Comparison of ENCODE assay signal across 35 mouse cellular contexts in genomic region chr11:71299479-71299878, GRCm38 (mm10).
"Had no signal": no experiment of that assay in that cellular context is flagged by ENCODE, and none has a peak within 500 bp of the region (broad histone marks: within the 10 kb centered on the region; RNA-seq: fewer than 3 reads in every experiment).

No protein-coding gene starts in this region.

- H3K27me3 ChIP-seq: heart, embryonic 12.5 days; heart, embryonic 13.5 days; heart, embryonic 15.5 days; hindbrain, embryonic 12.5 days; hindbrain, embryonic 13.5 days; hindbrain, embryonic 15.5 days; intestine, embryonic 15.5 days; kidney, embryonic 15.5 days had no signal

- H3K4me2 ChIP-seq: heart, embryonic 11.5 days; heart, embryonic 12.5 days; heart, embryonic 13.5 days; heart, embryonic 15.5 days; hindbrain, embryonic 12.5 days; hindbrain, embryonic 13.5 days; hindbrain, embryonic 14.5 days; hindbrain, embryonic 15.5 days; intestine, embryonic 15.5 days; kidney, embryonic 15.5 days had no signal

- H3K36me3 ChIP-seq: heart, embryonic 10.5 days; heart, embryonic 12.5 days; heart, embryonic 13.5 days; heart, embryonic 15.5 days; hindbrain, embryonic 10.5 days; hindbrain, embryonic 12.5 days; hindbrain, embryonic 13.5 days; hindbrain, embryonic 15.5 days; intestine, embryonic 15.5 days; kidney, embryonic 15.5 days had no signal

- ATAC-seq: hindbrain, embryonic 16.5 days; hindbrain, postnatal 0 days; inflammation-experienced regulatory T-cells, adult 6 months; intestine, embryonic 15.5 days; intestine, embryonic 16.5 days; intestine, postnatal 0 days had no signal

- H3K9ac ChIP-seq: heart, embryonic 12.5 days; heart, embryonic 13.5 days; heart, embryonic 15.5 days; hindbrain, embryonic 12.5 days; hindbrain, embryonic 13.5 days; hindbrain, embryonic 14.5 days; hindbrain, embryonic 15.5 days; intestine, embryonic 15.5 days; kidney, embryonic 15.5 days had no signal

- H3K9me3 ChIP-seq: heart, embryonic 10.5 days; heart, embryonic 12.5 days; heart, embryonic 13.5 days; heart, embryonic 15.5 days; hindbrain, embryonic 10.5 days; hindbrain, embryonic 12.5 days; hindbrain, embryonic 13.5 days; hindbrain, embryonic 15.5 days; intestine, embryonic 15.5 days; kidney, embryonic 15.5 days had no signal

- H3K4me3 ChIP-seq: heart, embryonic 10.5 days; heart, embryonic 12.5 days; heart, embryonic 13.5 days; heart, embryonic 15.5 days; hindbrain, embryonic 10.5 days; hindbrain, embryonic 12.5 days; hindbrain, embryonic 13.5 days; hindbrain, embryonic 15.5 days; intestine, embryonic 15.5 days; kidney, embryonic 15.5 days; layer of hippocampus, adult 2 months; left cerebral cortex, adult 2 months had no signal

- H3K4me1 ChIP-seq: heart, embryonic 10.5 days; heart, embryonic 12.5 days; heart, embryonic 13.5 days; heart, embryonic 15.5 days; hindbrain, embryonic 10.5 days; hindbrain, embryonic 12.5 days; hindbrain, embryonic 13.5 days; hindbrain, embryonic 15.5 days; intestine, embryonic 15.5 days; kidney, embryonic 15.5 days had no signal

- DNase-seq: heart, postnatal 10 days; heart, postnatal 14 days; heart, postnatal 36 days; heart, postnatal 4 days; kidney, adult 11 months; kidney, adult 18-20 months; kidney, adult 8-10 months; kidney, adult 9 months; kidney, postnatal 10 days; kidney, postnatal 14 days; kidney, postnatal 25 days; kidney, postnatal 36 days; kidney, postnatal 4 days; layer of hippocampus, adult 9-11 months; layer of hippocampus, postnatal 36 days had no signal

- H3K27ac ChIP-seq: heart, embryonic 10.5 days; heart, embryonic 13.5 days; heart, embryonic 15.5 days; hindbrain, embryonic 10.5 days; hindbrain, embryonic 12.5 days; hindbrain, embryonic 13.5 days; hindbrain, embryonic 14.5 days; hindbrain, embryonic 15.5 days; hindbrain, postnatal 0 days; intestine, embryonic 15.5 days; kidney, embryonic 15.5 days; kidney, postnatal 0 days; layer of hippocampus, adult 2 months; left cerebral cortex, adult 2 months had no signal
